Mouse (Mus musculus) monocyte, adult 5-6 weeks (primary cell): ENCODE results near the gene Slc10a7. TPM values are rescaled to one million over a fixed set of nuclear protein-coding genes. Genes with fewer than 3 reads are reported as not detected.
"Not testable (repeated sequence)": the region's sequence is repeated elsewhere in the genome, so short reads cannot be mapped to it uniquely, and the experiment has no call there.

Experiments used
- ATAC-seq: fragments of 153-309, 156-312 bp; replicated peaks from 2 replicates; pipeline ENCODE4 v1.8.0; 2017; ENCODE audit warnings: mild to moderate bottlenecking; ENCODE audit not compliant: low TSS enrichment, insufficient number of reproducible peaks, severe bottlenecking, poor library complexity, low FRiP score
- total RNA-seq: library from RNA; stranded (forward); fragments of 200-1000, 200-491, 200-594 nt; gene quantifications from 3 replicates; pipeline ENCODE4 v1.2.3, GENCODE M21; 2017

Gene Slc10a7
- total RNA-seq, 1 experiment from 2014 or later: 12.3 TPM

GRCm38 (mm10) chr8:78543621-78544020 lies 34.5 kb downstream of the Slc10a7 start:
- no peak for ATAC-seq

DNA sequence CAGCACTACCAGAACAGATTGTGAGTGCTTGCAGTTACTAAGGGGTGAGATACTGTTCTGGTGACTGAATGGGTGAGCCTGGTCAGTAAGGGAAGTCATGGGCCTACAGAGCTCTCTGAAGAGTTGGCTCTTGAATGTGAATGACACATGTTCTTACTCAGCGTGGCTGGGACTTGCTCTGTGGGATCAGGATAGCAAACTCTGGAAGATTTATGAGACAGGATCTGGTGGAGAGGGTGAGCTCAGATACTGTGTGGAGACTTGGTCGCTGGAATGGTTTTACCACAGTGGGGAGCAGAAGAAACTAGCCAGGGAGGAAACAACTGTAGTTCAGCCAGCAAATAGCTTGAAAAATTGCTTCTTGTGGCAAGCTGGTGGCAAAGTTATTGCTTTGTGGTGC lies 35.4 kb downstream of the Slc10a7 start:
- no peak for ATAC-seq

DNA sequence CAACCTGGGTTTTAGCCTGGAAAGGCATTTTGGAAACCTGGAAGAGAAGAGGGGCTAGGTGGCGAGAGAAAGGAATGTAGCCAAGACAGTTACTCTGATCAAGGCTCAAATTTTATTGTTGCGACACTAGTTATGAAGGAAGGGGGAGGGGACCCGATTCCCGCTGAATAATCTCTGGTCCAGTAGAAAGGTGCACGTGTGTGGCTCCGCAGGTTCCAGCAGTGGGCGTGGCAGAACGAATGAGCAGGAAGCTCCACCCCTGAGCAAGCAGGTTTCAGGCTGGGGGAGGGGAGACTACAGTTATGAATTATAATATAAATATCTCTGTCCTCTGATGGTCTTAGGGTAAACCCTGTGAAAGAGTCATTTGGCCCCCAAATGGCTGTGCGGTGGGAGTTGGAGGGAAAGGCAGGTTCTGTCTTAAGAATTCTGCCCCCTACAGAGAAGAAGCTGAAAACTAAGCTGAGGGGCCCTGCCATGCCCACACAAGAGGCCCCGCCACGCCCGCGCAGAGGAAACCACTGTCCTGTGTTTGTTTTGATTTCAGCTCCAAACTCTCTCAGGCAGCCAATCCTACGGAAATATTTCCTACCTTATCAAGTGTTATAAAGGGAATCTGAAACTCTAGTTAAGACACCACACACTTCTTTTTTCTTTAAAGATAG lies 36.1 kb downstream of the Slc10a7 start:
- ATAC-seq: not testable (repeated sequence)

DNA sequence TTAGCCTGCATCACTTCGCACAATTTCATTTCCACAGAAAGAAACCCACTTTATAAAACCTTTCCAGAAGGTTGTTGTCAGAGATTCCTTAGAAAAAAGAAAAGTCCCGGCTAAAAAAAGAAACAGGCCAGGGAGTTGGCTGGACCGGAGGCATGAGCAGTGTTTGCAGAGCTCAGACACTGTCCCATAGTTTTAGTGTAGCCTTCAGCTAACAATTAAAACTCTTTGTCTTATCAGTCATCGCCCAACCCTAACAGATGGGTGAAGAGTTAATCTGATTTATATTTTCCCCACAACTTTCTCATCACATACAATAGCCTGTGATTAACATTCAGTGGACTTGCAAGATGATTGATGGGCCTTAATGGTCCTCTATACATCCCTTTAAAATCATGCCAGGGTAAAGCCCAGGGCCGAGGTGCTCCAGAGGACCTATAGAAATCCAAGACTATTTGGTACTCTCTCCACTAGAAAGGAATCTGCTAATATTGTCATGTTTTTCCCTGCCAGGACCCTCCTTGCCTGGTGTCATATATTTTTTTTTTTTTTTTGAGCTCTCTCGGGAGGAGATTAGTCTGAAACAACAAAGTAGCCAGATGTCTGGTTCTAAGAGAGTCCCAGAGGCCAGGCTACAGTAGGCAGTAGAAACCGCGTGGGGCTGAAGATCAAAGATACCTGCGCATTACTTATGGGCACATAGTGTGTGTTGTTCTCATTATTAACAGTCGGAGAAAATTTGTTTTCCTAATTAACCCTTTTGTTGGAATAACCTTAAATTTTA lies 41.0 kb downstream of the Slc10a7 start:
- ATAC-seq: no peak

DNA sequence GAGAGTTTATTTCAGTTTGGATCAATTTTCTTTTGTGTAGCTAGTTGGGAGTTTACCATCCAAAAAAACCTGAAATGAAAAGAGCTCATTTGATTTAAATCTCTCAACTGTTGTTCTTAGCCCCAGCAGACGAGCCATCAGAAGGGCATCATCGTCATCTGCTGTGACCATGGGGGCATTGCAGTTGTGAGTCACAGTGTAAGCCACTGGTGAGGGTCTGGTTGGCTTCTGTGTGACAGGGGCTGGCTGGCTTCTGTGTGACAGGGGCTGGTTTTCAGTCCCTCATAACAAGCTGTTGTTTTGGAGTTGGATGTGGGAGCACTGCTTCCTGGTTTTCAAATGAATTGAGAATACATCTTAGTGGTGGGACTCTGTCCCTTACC lies 41.6 kb downstream of the Slc10a7 start:
- no peak for ATAC-seq

GRCm38 (mm10) chr8:78555817-78556216 lies 46.7 kb downstream of the Slc10a7 start:
- ATAC-seq: no peak

- ATAC-seq: no peak
These were observed 47.8 kb downstream of the Slc10a7 start for GRCm38 (mm10) chr8:78556773-78557434.

- ATAC-seq: no peak
These were observed 52.5 kb downstream of the Slc10a7 start for GRCm38 (mm10) chr8:78561620-78562019.

DNA sequence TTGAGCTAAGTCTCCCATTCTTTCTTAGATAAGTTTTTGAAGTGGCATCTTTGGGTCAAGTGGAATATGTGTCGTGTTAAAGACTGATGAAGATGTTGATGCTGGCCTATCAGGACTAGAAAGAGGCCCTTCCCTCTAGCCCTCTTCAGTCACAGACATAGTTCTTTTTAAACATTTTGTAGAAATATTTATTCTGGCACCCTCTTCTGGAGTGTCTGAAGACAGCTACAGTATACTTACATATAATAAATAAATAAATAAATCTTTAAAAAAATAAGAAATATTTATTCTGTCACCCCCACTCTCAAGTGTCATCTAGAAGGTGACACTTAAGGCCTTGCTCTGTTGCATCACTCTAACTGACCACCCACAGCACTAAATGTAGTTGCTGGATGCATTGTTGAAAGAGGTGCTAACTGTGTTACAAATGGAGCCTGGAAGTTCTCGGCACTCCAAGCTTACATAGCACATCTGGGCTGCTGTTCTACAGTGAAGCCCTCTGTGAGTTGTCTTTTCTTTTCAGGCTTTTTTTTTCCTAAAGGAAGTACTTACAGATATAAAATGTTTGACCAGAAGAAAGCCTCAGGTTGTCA lies 54.4 kb downstream of the Slc10a7 start:
- no peak for ATAC-seq

- no peak for ATAC-seq
These were observed 55.1 kb downstream of the Slc10a7 start for GRCm38 (mm10) chr8:78564200-78564599.

GRCm38 (mm10) chr8:78568196-78568595 lies 59.0 kb downstream of the Slc10a7 start:
- ATAC-seq: no peak

- no peak for ATAC-seq
These were observed 62.4 kb downstream of the Slc10a7 start for GRCm38 (mm10) chr8:78571528-78571927.

- ATAC-seq: no peak
These were observed 65.1 kb downstream of the Slc10a7 start for GRCm38 (mm10) chr8:78574207-78574606.

DNA sequence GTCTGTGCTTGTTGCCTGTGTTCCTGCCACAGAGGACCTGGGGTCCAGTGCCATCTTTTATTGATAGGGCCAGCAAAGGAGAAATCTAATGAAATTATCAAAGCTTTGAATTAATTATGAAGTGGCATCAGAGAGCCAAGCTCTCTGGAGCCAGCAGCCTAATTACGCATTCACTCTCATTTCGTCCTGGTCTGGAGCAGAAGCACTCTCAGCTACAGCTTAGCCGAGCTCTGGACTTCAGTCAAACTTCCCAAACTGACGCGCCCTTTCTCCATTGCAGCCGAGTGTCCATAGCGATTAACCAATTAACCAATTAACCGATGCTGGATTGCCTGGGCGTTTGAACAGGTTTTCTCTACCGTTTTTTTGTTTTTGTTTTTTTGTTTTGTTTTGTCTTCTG lies 68.4 kb downstream of the Slc10a7 start:
- no peak for ATAC-seq

GRCm38 (mm10) chr8:78578036-78578435 lies 68.9 kb downstream of the Slc10a7 start:
- ATAC-seq: no peak

DNA sequence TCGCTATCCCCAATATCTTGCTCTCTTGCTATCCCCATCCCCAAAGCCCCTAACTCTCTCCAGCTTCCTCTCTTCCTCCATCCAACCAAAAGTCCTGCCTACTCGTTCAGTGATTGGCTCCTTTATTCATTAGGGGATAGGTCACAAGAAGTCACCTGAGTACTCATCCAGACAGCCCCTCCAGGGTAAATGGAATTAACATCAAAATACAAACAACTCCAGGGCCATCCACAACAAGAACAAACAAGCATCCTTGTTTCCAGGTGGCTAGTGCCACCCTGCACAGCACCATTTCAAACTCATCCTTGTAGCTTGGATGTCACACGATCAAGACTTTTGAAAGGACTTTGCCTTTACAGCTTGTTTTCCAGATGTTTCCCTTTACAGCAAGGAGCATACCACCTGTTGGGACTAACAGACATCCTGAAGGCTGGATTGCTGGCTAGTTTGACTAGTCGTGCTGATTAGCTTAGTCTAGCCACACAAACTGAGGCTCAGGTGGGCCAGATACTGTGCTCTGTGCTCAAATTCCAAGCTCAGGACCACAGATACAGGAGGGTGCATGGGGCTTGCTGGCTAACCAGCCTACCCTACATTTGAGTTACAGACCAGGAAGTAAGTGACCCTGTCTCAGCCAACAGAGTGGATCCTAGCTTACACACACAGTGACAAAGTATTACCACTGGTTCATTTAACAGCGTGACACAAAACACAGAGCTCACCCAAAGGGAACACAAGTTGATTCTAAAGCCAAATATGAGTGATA lies 75.0 kb downstream of the Slc10a7 start:
- ATAC-seq: no peak

DNA sequence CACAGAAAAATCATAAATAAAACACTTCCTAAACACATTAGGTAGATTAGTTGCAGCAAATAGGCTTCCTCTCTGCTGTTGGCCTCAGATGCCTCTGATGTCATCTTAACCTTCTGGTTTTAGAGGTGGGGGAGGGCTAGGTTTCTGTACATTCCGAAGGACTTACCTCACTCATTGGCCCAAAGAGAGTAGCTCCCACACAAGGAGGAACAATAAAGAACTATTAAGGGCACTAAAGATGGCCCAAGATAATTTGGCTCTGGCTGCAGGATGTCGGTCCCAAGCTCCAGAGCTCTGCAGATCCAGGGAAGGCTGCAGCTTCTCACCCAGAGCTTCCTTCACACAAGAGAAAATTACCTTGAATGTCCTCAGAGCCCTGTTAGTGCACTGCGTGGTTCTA lies 75.7 kb downstream of the Slc10a7 start:
- no peak for ATAC-seq

DNA sequence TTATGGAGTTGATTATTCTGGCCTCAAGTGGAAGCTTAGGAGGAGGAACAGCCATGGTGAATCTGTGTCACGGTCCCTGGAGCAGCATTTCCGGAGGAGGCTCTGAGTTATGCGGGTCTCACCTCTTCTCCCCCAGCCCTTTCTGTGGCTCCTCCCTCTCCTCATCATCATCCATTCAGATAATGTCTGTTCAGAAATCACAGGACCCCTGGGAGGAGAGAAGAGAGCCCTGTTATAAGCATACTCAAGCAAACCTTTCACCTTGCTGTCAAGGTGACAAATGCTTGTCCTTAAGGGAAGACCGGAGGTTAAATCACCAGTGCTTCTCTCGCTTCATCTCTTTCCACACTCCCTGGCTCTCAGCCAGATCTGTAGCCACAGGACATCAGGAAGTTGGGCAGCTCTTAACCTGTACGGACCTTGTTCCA lies 86.3 kb downstream of the Slc10a7 start:
- ATAC-seq: no peak

GRCm38 (mm10) chr8:78598237-78598636 lies 89.1 kb downstream of the Slc10a7 start:
- no peak for ATAC-seq
